Mouse (Mus musculus) small intestine, adult 2 months (tissue): ENCODE results near the gene Gm5478. TPM values are rescaled to one million over a fixed set of nuclear protein-coding genes. Genes with fewer than 3 reads are reported as not detected.
"Not testable (repeated sequence)": the region's sequence is repeated elsewhere in the genome, so short reads cannot be mapped to it uniquely, and the experiment has no call there.

Experiments used
- H3K27ac ChIP-seq: fragments of 200-500 bp; 2 replicates; pipeline ENCODE4 v1.5.1; 2012; ENCODE audit warnings: low read depth, low read length, control low read depth, inconsistent platforms; ENCODE audit not compliant: insufficient read depth
- H3K27me3 ChIP-seq: fragments of 200-500 bp; 2 replicates; pipeline ENCODE4 v1.6.1; 2012; ENCODE audit warnings: mild to moderate bottlenecking, moderate library complexity, low read length, inconsistent platforms; ENCODE audit not compliant: control insufficient read depth, insufficient read depth
- H3K36me3 ChIP-seq: fragments of 200-500 bp; 2 replicates; pipeline ENCODE4 v1.6.1; 2012; ENCODE audit warnings: mild to moderate bottlenecking, low read length, control low read depth, inconsistent platforms; ENCODE audit not compliant: control insufficient read depth, insufficient read depth
- H3K4me1 ChIP-seq: fragments of 200-500 bp; 2 replicates; pipeline ENCODE4 v1.6.1; 2012; ENCODE audit warnings: low read length, inconsistent platforms, mixed read lengths; ENCODE audit not compliant: control insufficient read depth, insufficient read depth, insufficient read length
- H3K4me3 ChIP-seq: fragments of 200-500 bp; 2 replicates; pipeline ENCODE4 v1.5.1; 2012; ENCODE audit warnings: low read depth, mild to moderate bottlenecking, control low read depth, inconsistent platforms, low read length, moderate library complexity
- CTCF ChIP-seq: fragments of 200-500 bp; IDR thresholded peaks from 2 replicates; pipeline ENCODE4 v1.5.1; 2012; ENCODE audit warnings: low read depth, mild to moderate bottlenecking, control low read depth, inconsistent platforms, low read length, moderate library complexity, mixed read lengths; ENCODE audit not compliant: insufficient replicate concordance, insufficient read length; ENCODE audit errors: extremely low read depth
- POLR2A ChIP-seq: fragments of 200-500 bp; IDR thresholded peaks from 2 replicates; pipeline ENCODE4 v1.6.1; 2012; ENCODE audit warnings: low read depth, mild to moderate bottlenecking, control low read depth, inconsistent platforms, low read length, moderate library complexity
- WGBS: fragments of 180-500 bp; shearing (Covaris S2); methylation state at CpG from one replicate; pipeline ENCODE4 v1.1.7; 2018; 5-methylcytosine and 5-hydroxymethylcytosine counted together
- polyA plus RNA-seq: library from polyadenylated mRNA; depleted of rRNA; stranded (reverse); fragments of >200 nt; gene quantifications from 2 replicates; pipeline ENCODE4 v1.2.3, GENCODE M21; 2012; rRNA removed

The Gm5478 gene
- not detected in 2 replicates for polyA plus RNA-seq

DNA sequence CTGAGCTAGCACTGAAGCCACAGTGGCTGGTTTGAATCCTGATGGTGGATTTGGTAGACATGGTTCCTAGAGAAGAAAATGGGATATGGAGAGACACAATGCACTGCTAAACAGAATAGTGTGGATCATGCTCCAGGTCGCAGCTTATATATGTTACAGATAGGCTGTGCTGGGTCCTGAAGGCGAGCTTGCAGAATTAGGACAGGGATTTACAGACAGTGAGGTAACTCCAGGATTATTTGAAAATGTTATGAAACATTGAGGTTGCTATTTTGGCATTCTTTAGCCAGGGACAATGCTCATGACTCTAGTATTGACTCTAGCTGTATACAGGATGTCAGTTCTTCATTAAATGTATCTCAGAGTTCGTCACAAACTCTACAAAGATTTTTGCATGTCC is at the start of gene Gm5478:
TSS of gene Gm5478 (minus strand) at position 101 of the 400 bp plus-strand sequence.
- Histone ChIP-seq H3K27me3 (no peaks in the 10 kb centered on the region; the same call in 1 of the 2 replicates), H3K4me3 (no peak within 1 kb of the TSS), H3K27ac (no peak within 1 kb of the TSS), H3K36me3 (no peaks in the 10 kb centered on the region), H3K4me1 (no peaks in the 10 kb centered on the region)
- TF ChIP-seq POLR2A (no peak), CTCF (no peak)
- WGBS = 74% methylated on average over 3 of the region's 3 CpGs

DNA sequence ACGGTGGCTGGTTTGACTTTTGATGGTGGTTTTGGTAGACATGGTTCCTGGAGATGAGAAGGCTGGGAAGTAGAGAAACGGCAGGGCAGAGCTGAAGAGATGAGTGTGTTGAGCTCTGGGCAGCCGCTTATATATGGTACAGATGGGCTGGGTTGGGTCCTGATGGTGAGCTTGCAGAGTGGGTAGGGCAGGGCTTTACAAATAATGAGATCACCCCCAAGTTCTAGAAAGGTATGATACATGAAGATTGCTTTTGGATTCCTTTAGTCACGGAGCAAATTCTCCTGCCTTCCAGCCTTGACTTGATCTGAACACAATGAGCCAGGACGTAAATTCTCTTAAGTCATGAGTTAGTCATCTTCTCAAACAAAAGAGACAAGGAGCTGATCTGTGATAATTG is 47.0 kb upstream of the Gm5478 start, which contains the start of gene Krt6a:
TSS of gene Krt6a (minus strand) at position 101 of the 400 bp plus-strand sequence.
- H3K27me3 ChIP-seq = peaks cover 5% of the 10 kb centered on the region; the same call in 1 of the 2 replicates
- 71% methylated on average over 5 of the region's 5 CpGs for WGBS
- H3K4me3 ChIP-seq = no peak within 1 kb of the TSS
- TF ChIP-seq CTCF = no peak
- TF ChIP-seq POLR2A = no peak
- H3K27ac ChIP-seq = no peak within 1 kb of the TSS
- no peaks in the 10 kb centered on the region for H3K4me1 ChIP-seq
- no peaks in the 10 kb centered on the region for H3K36me3 ChIP-seq

GRCm38 (mm10) chr15:101690460-101690859 is 43.3 kb upstream of the Gm5478 start:
- not testable (repeated sequence) for H3K4me1 ChIP-seq, H3K36me3 ChIP-seq, H3K4me3 ChIP-seq, H3K27ac ChIP-seq, H3K27me3 ChIP-seq
- WGBS = 94% methylated on average over 5 of the region's 5 CpGs

GRCm38 (mm10) chr15:101688161-101688560 is 41.0 kb upstream of the Gm5478 start:
- 31% methylated on average over 2 of the region's 2 CpGs for WGBS
- H3K4me1 ChIP-seq = no peaks in the 10 kb centered on the region
- H3K4me3 ChIP-seq = no peak overlapping the region
- TF ChIP-seq POLR2A = no peak
- TF ChIP-seq CTCF = no peak
- no peaks in the 10 kb centered on the region for H3K36me3 ChIP-seq
- H3K27me3 ChIP-seq = no peaks in the 10 kb centered on the region
- H3K27ac ChIP-seq = no peak overlapping the region

DNA sequence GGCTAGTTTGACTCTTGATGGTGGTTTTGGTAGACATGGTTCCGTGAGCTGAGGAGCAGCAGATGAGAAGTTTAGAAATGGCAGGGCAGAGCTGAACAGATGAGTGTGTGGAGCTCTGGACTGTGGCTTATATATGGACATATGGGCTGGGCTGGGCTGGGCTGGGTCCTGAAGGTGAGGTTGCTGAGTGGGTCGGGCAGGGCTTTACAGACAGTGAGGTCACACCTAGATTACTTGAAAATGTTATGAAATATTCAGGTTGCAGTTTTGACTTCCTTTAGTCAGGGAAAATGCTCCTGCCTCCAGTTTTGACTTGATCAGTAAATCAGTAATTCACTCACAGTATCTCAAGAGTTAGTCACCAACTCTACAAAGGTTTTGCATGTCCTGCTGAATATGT is 33.0 kb upstream of the Gm5478 start, which contains the start of gene Krt6b:
TSS of gene Krt6b (minus strand) at position 101 of the 400 bp plus-strand sequence.
- no peak within 1 kb of the TSS for H3K4me3 ChIP-seq
- H3K27me3 ChIP-seq = no peaks in the 10 kb centered on the region
- 62% methylated on average over 2 of the region's 2 CpGs for WGBS
- TF ChIP-seq CTCF (no peak), POLR2A (no peak)
- no peak within 1 kb of the TSS for H3K27ac ChIP-seq
- H3K4me1 ChIP-seq = no peaks in the 10 kb centered on the region
- H3K36me3 ChIP-seq = no peaks in the 10 kb centered on the region

DNA sequence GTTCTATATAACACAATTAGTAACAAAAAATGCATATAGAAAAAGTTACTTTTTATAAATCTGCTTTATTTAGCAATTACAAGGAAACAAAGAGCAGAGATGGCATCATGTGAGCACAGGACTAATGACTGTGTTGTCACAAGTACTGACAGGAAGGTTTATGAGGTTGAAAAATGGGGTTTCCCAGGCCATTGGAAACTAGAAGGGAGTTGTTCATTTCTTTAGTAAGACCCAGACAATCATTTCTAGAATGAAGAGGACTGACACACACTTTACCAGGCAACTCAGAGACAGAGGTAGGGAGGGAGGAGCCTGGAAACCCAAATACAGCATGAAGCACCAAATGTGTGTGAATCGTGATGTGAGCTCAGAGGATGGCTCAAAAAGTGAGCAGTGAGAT is 28.8 kb upstream of the Gm5478 start:
- no peaks in the 10 kb centered on the region for H3K36me3 ChIP-seq
- no peak overlapping the region for H3K27ac ChIP-seq
- 81% methylated on average over 1 of the region's 1 CpGs for WGBS
- no peak overlapping the region for H3K4me3 ChIP-seq
- no peaks in the 10 kb centered on the region for H3K4me1 ChIP-seq
- no peaks in the 10 kb centered on the region for H3K27me3 ChIP-seq
- TF ChIP-seq POLR2A = no peak
- TF ChIP-seq CTCF = no peak

- WGBS = 87% methylated on average over 5 of the region's 5 CpGs
These were observed 5.6 kb upstream of the Gm5478 start for GRCm38 (mm10) chr15:101652736-101653265.

More at GRCm38 (mm10) chr15:101652736-101653265, 5.6 kb upstream of the Gm5478 start:
- Histone ChIP-seq H3K4me3 (no peak overlapping the region), H3K36me3 (no peaks in the 10 kb centered on the region), H3K27ac (no peak overlapping the region), H3K27me3 (no peaks in the 10 kb centered on the region), H3K4me1 (no peaks in the 10 kb centered on the region)
- no peak for TF ChIP-seq CTCF
- no peak for TF ChIP-seq POLR2A
